Mouse (Mus musculus): Measurements from ENCODE around the gene Zfp423. TPM values are rescaled to one million over a fixed set of nuclear protein-coding genes. Genes with fewer than 3 reads are reported as not detected.

Zfp423 gene
- total and polyA plus RNA-seq, 2 experiments from 2014 or later: 18.4 to 34.6 TPM

GRCm38 (mm10) chr8:87734496-87734895 is 224.9 kb downstream of the Zfp423 start:
- TF ChIP-seq CTCF (IDR thresholded peaks at IDR 0.05; ENCODE audit: low read depth): no peak
- H3K9me3 ChIP-seq (ENCODE audit: low read length): no peaks in the 10 kb centered on the region
- ATAC-seq: no peak
- H3K36me3 ChIP-seq (ENCODE audit: insufficient read depth): no peaks in the 10 kb centered on the region
- no peak for DNase-seq
- H3K4me3 ChIP-seq (ENCODE audit: low read depth, low read length): no peak overlapping the region
- peak overlapping the region; percentile 55; the same call in 1 of the 2 replicates for H3K27ac ChIP-seq (ENCODE audit: low read depth, low read length)
- no peak overlapping the region for H3K9ac ChIP-seq
- no peaks in the 10 kb centered on the region for H3K27me3 ChIP-seq (ENCODE audit: insufficient read depth, low read length)
- 61% methylated on average over 7 of the region's 7 CpGs for WGBS
- no peak overlapping the region for H3K4me2 ChIP-seq (ENCODE audit: low read depth)
- H3K4me1 ChIP-seq (ENCODE audit: insufficient read depth): no peaks in the 10 kb centered on the region

- DNase-seq (no peak), ATAC-seq (no peak)
- no peaks in the 10 kb centered on the region for H3K27me3 ChIP-seq (ENCODE audit: insufficient read depth, low read length)
- no peak overlapping the region for H3K4me3 ChIP-seq (ENCODE audit: low read depth, low read length)
- no peak for TF ChIP-seq CTCF (IDR thresholded peaks at IDR 0.05; ENCODE audit: low read depth)
- no peak overlapping the region for H3K9ac ChIP-seq
- no peaks in the 10 kb centered on the region for H3K4me1 ChIP-seq (ENCODE audit: insufficient read depth)
- WGBS: 84% methylated on average over 12 of the region's 12 CpGs
- no peak overlapping the region for H3K27ac ChIP-seq (ENCODE audit: low read depth, low read length)
- no peaks in the 10 kb centered on the region for H3K36me3 ChIP-seq (ENCODE audit: insufficient read depth)
- no peak overlapping the region for H3K4me2 ChIP-seq (ENCODE audit: low read depth)
- H3K9me3 ChIP-seq (ENCODE audit: low read length): no peaks in the 10 kb centered on the region
These were observed 228.3 kb downstream of the Zfp423 start for GRCm38 (mm10) chr8:87731062-87731461.

- Histone ChIP-seq H3K9ac (no peak overlapping the region), H3K9me3 (ENCODE audit: low read length) (no peaks in the 10 kb centered on the region), H3K4me1 (ENCODE audit: insufficient read depth) (no peaks in the 10 kb centered on the region), H3K27ac (ENCODE audit: low read depth, low read length) (no peak overlapping the region), H3K4me3 (ENCODE audit: low read depth, low read length) (no peak overlapping the region), H3K4me2 (ENCODE audit: low read depth) (no peak overlapping the region), H3K27me3 (ENCODE audit: insufficient read depth, low read length) (no peaks in the 10 kb centered on the region), H3K36me3 (ENCODE audit: insufficient read depth) (no peaks in the 10 kb centered on the region)
- DNase-seq (no peak), ATAC-seq (no peak)
- no peak for TF ChIP-seq CTCF (IDR thresholded peaks at IDR 0.05; ENCODE audit: low read depth)
- WGBS: 52% methylated on average over 8 of the region's 8 CpGs
These were observed 236.4 kb downstream of the Zfp423 start for GRCm38 (mm10) chr8:87723015-87723414.

- 34% methylated on average over 27 of the region's 27 CpGs for WGBS
- Histone ChIP-seq H3K9me3 (ENCODE audit: low read length) (no peaks in the 10 kb centered on the region), H3K4me2 (ENCODE audit: low read depth) (no peak overlapping the region), H3K27me3 (ENCODE audit: insufficient read depth, low read length) (no peaks in the 10 kb centered on the region), H3K4me3 (ENCODE audit: low read depth, low read length) (no peak overlapping the region), H3K4me1 (ENCODE audit: insufficient read depth) (peaks cover 11% of the 10 kb centered on the region), H3K27ac (ENCODE audit: low read depth, low read length) (peak overlapping the region; percentile 17; the same call in 1 of the 2 replicates), H3K9ac (no peak overlapping the region), H3K36me3 (ENCODE audit: insufficient read depth) (no peaks in the 10 kb centered on the region)
- ATAC-seq (no peak), DNase-seq (no peak)
- no peak for TF ChIP-seq CTCF (IDR thresholded peaks at IDR 0.05; ENCODE audit: low read depth)
These were observed 240.1 kb downstream of the Zfp423 start for GRCm38 (mm10) chr8:87719137-87719815.

- peaks cover 11% of the 10 kb centered on the region for H3K4me1 ChIP-seq (ENCODE audit: insufficient read depth)
- H3K9me3 ChIP-seq (ENCODE audit: low read length): no peaks in the 10 kb centered on the region
- no peak for DNase-seq
- H3K4me3 ChIP-seq (ENCODE audit: low read depth, low read length): no peak overlapping the region
- 59% methylated on average over 5 of the region's 5 CpGs for WGBS
- H3K27me3 ChIP-seq (ENCODE audit: insufficient read depth, low read length): no peaks in the 10 kb centered on the region
- TF ChIP-seq CTCF (IDR thresholded peaks at IDR 0.05; ENCODE audit: low read depth): no peak
- no peak overlapping the region for H3K27ac ChIP-seq (ENCODE audit: low read depth, low read length)
- ATAC-seq: no peak
- H3K9ac ChIP-seq: no peak overlapping the region
- H3K36me3 ChIP-seq (ENCODE audit: insufficient read depth): no peaks in the 10 kb centered on the region
- no peak overlapping the region for H3K4me2 ChIP-seq (ENCODE audit: low read depth)
These were observed 241.9 kb downstream of the Zfp423 start for GRCm38 (mm10) chr8:87717445-87717844.

GRCm38 (mm10) chr8:87716726-87717248 is 242.6 kb downstream of the Zfp423 start:
- peaks cover 11% of the 10 kb centered on the region for H3K4me1 ChIP-seq (ENCODE audit: insufficient read depth)
- H3K9ac ChIP-seq: no peak overlapping the region; the same call in 1 of the 2 replicates
- no peak overlapping the region; the same call in 1 of the 2 replicates for H3K4me2 ChIP-seq (ENCODE audit: low read depth)
- H3K36me3 ChIP-seq (ENCODE audit: insufficient read depth): no peaks in the 10 kb centered on the region
- H3K27me3 ChIP-seq (ENCODE audit: insufficient read depth, low read length): no peaks in the 10 kb centered on the region
- no peak overlapping the region for H3K27ac ChIP-seq (ENCODE audit: low read depth, low read length)
- 14% methylated on average over 9 of the region's 9 CpGs for WGBS
- no peak for TF ChIP-seq CTCF (IDR thresholded peaks at IDR 0.05; ENCODE audit: low read depth)
- ATAC-seq: no peak
- H3K4me3 ChIP-seq (ENCODE audit: low read depth, low read length): no peak overlapping the region
- DNase-seq: no peak
- no peaks in the 10 kb centered on the region for H3K9me3 ChIP-seq (ENCODE audit: low read length)

Measured in forebrain, postnatal 0 days (tissue).